Mouse (Mus musculus) bone marrow, adult 2 months (tissue): ENCODE data around the gene Pld1. TPM values are rescaled to one million over a fixed set of nuclear protein-coding genes. Genes with fewer than 3 reads are reported as not detected.

Experiments
- H3K27ac ChIP-seq: fragments of 200-500 bp; 2 replicates; pipeline ENCODE4 v1.5.1; 2012; ENCODE audit warnings: low read depth, mild to moderate bottlenecking, control low read depth, inconsistent platforms, low read length; ENCODE audit not compliant: control insufficient read depth, poor library complexity, insufficient read depth
- H3K4me1 ChIP-seq: fragments of 200-500 bp; 2 replicates; pipeline ENCODE4 v1.6.1; 2011; ENCODE audit warnings: low read length; ENCODE audit not compliant: control insufficient read depth, insufficient read depth
- H3K4me3 ChIP-seq: fragments of 200-500 bp; replicated peaks from 2 replicates; pipeline ENCODE3; 2011; ENCODE audit warnings: mild to moderate bottlenecking, low read depth, low read length, control low read depth; ENCODE audit not compliant: control insufficient read depth
- CTCF ChIP-seq: fragments of 200-500 bp; IDR thresholded peaks from 2 replicates; pipeline ENCODE4 v1.5.1; 2011; ENCODE audit warnings: low read length, control low read depth; ENCODE audit not compliant: control insufficient read depth, insufficient read depth
- POLR2A ChIP-seq: fragments of 200-500 bp; IDR thresholded peaks from 2 replicates; pipeline ENCODE4 v1.6.1; 2011; ENCODE audit warnings: low read depth, mild to moderate bottlenecking, control low read depth, low read length, borderline replicate concordance; ENCODE audit not compliant: control insufficient read depth
- WGBS: fragments of 180-500 bp; shearing (Covaris S2); methylation state at CpG from one replicate; pipeline ENCODE4 v1.1.7; 2018; 5-methylcytosine and 5-hydroxymethylcytosine counted together
- polyA plus RNA-seq: library from polyadenylated mRNA; stranded (reverse); fragments of >200 nt; gene quantifications from 2 replicates; pipeline ENCODE4 v1.2.4, GENCODE M21; 2011; ENCODE audit warnings: low replicate concordance; ENCODE audit not compliant: missing spikeins, insufficient read depth, insufficient read length

Gene Pld1
- polyA plus RNA-seq, 1 experiment = 5.7 TPM

DNA sequence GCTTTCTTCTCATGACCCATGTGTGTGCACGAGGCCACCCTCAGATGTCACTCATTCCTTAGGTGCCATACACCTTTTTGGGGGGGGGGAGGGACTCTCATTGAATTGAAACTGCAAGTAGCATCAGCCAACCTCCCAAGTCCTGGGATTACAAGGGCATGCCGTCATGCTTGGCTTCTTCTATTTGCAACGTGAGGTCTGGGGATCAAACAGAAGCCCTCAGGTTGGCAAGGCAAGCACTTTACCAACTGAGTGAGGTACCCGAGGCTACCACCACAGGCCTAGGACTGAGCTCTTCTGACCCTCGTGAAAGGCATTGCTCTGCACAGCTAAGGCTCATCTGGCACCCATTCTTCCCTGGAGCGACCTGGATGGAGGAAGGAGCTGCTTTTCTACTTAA, 65.8 kb downstream of the Pld1 start:
- TF ChIP-seq POLR2A = no peak
- no peak for TF ChIP-seq CTCF
- WGBS = 73% methylated on average over 6 of the region's 6 CpGs
- H3K4me3 ChIP-seq = no peak overlapping the region

DNA sequence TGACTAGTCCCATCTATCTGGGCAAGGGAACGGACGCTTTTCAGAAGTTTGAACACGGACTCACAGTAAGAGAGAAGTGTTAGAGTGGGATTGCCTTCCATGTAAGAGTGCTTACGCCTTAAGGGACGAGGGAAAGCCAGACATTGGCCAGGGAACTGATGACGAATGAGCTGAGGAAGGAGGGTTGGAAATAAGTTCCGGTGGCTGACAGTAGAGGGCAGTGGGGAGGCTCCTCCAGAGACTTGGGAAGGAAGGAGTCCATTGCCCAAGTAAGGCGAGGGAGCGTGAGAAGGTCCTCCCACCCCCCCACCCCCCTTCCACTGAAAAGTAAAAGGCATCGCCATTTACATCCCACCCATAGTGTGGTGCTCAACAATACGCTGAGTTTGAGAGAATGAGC, 69.2 kb downstream of the Pld1 start:
- WGBS = 84% methylated on average over 11 of the region's 11 CpGs
- H3K4me3 ChIP-seq = no peak overlapping the region
- H3K27ac ChIP-seq = no peak overlapping the region
- TF ChIP-seq CTCF (no peak), POLR2A (no peak)
- no peaks in the 10 kb centered on the region; the same call in none of the 2 replicates for H3K4me1 ChIP-seq

More for the DNA sequence above, 65.8 kb downstream of the Pld1 start:
- H3K4me1 ChIP-seq = no peaks in the 10 kb centered on the region; the same call in 1 of the 2 replicates
- H3K27ac ChIP-seq = no peak overlapping the region

DNA sequence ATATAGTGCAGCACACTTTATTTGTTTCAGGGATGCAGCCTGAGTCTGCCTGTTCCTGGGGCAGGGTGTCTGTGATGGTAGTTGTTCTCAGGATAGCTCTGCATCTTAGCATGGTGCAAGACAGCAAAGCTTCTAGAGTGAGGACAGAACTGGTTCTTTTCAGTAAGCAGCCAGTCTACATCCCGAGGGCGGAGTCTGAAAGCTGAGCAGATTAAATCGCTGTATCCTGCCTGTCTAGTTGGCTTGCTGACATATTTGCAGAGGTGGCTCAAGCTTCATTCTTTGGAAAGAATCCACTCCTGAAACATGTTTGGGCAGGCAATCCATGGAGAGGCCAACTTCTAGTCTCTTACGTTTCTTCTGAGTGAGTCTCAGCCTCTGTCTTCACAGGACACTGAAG, 69.9 kb downstream of the Pld1 start:
- no peak overlapping the region for H3K27ac ChIP-seq
- H3K4me1 ChIP-seq = no peaks in the 10 kb centered on the region; the same call in none of the 2 replicates
- 85% methylated on average over 4 of the region's 4 CpGs for WGBS
- TF ChIP-seq CTCF (no peak), POLR2A (no peak)
- H3K4me3 ChIP-seq = no peak overlapping the region

DNA sequence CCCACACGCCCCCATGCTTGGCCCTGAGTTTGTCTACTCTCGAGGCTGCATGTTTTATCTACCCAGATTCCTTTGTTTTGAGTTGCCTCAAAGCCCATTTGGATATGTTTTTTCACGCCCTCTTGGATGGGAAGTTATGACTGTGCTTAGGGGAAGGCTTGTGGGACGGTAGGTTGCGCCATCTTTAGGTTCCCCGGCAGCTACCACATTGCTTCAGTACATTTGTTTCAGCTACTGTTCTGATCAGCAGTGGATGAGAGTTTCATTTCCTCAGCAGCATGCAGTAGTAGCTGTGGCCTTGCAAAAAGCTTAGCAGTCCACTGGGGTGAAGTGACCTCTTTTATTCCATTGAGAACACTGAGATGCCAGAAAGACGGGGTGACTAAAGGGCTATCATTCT, 73.7 kb downstream of the Pld1 start:
- no peak overlapping the region for H3K27ac ChIP-seq
- TF ChIP-seq CTCF (peak; percentile 29; the same call in 1 of the 2 replicates), POLR2A (no peak)
- WGBS = 56% methylated on average over 7 of the region's 7 CpGs
- no peak overlapping the region for H3K4me3 ChIP-seq
- no peaks in the 10 kb centered on the region; the same call in none of the 2 replicates for H3K4me1 ChIP-seq

GRCm38 (mm10) chr3:28013441-28013840, 74.9 kb downstream of the Pld1 start:
- TF ChIP-seq CTCF (no peak), POLR2A (no peak)
- no peak overlapping the region for H3K4me3 ChIP-seq
- H3K27ac ChIP-seq = no peak overlapping the region
- H3K4me1 ChIP-seq = no peaks in the 10 kb centered on the region; the same call in 1 of the 2 replicates
- WGBS = 82% methylated on average over 6 of the region's 6 CpGs

GRCm38 (mm10) chr3:28017002-28017401, 78.5 kb downstream of the Pld1 start:
- H3K27ac ChIP-seq = no peak overlapping the region
- WGBS = 86% methylated on average over 2 of the region's 2 CpGs
- H3K4me1 ChIP-seq = no peaks in the 10 kb centered on the region; the same call in 1 of the 2 replicates
- no peak overlapping the region for H3K4me3 ChIP-seq
- TF ChIP-seq POLR2A (no peak), CTCF (no peak)

GRCm38 (mm10) chr3:28019727-28020126, 81.2 kb downstream of the Pld1 start:
- TF ChIP-seq POLR2A = no peak
- TF ChIP-seq CTCF = no peak
- no peak overlapping the region for H3K4me3 ChIP-seq
- H3K4me1 ChIP-seq = no peaks in the 10 kb centered on the region
- WGBS = 79% methylated on average over 4 of the region's 4 CpGs
- no peak overlapping the region for H3K27ac ChIP-seq

- no peak overlapping the region for H3K27ac ChIP-seq
- H3K4me3 ChIP-seq = no peak overlapping the region
- no peaks in the 10 kb centered on the region for H3K4me1 ChIP-seq
- TF ChIP-seq POLR2A (no peak), CTCF (no peak)
- 87% methylated on average over 2 of the region's 2 CpGs for WGBS
Observed at GRCm38 (mm10) chr3:28020404-28020803, 81.9 kb downstream of the Pld1 start.

DNA sequence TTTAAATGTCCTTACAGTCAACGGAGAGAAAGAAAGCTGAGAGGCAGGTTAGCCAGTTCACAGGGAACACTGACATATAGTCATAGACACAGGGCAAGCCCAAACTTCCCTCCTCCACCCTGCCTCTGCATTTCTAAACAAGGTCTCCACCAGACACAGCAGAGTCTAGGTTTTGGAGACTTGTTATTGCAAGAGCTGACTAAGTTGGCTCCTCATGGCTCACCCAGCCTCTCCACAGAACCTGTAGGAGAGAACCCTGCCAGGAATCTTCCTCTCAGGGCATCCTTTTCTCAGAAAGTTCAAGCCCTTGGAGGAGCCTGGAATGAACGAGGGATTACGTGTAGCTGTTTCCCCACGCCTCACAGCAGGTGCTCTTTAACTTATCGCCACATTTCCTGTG, 83.7 kb downstream of the Pld1 start:
- H3K27ac ChIP-seq = no peak overlapping the region
- TF ChIP-seq POLR2A = no peak
- no peak for TF ChIP-seq CTCF
- no peaks in the 10 kb centered on the region for H3K4me1 ChIP-seq
- 75% methylated on average over 5 of the region's 5 CpGs for WGBS
- H3K4me3 ChIP-seq = no peak overlapping the region
